Mouse (Mus musculus) adrenal gland, postnatal 25 days (tissue): ENCODE measurements around the gene Kcne1. TPM values are rescaled to one million over a fixed set of nuclear protein-coding genes. Genes with fewer than 3 reads are reported as not detected.

ENCODE experiments used
- DNase-seq: peaks from one replicate; pipeline ENCODE4 v3.0.0; 2021; ENCODE audit warnings: mixed read lengths
- long read RNA-seq: library from polyadenylated mRNA; stranded (forward); transcript quantifications from one replicate; pipeline ENCODE4 v2.0.0, GENCODE M21; 2021
- total RNA-seq: library from RNA; stranded (reverse); gene quantifications from 2 replicates; pipeline ENCODE4 v1.2.3, GENCODE M21; 2021

Gene Kcne1
- total RNA-seq, result not detected in 2 replicates
- long read RNA-seq, result 0 reads

DNA sequence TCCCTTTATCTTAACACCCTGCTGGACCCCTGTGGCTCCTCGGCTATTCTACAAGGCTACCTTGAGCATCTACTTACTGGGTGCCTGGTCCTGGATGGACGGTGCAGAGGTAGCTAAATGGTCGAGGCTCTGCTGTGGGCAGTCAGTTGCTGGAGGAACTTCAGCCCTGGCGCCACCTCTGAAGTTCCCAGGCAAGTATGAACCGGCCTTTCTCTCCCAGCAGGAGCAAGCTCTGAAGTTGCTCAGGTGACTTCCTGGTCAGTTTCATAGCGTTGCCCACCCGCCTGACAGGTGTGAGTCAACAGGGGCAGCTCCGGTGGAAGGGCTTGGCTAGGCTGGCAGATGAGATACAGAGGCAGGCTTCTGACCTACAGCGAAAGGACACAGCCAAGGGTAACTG is at the start of gene Kcne1:
Gene Kcne1 (minus strand): TSS at position 240 of the 400 bp plus-strand sequence.
- no peak for DNase-seq

DNA sequence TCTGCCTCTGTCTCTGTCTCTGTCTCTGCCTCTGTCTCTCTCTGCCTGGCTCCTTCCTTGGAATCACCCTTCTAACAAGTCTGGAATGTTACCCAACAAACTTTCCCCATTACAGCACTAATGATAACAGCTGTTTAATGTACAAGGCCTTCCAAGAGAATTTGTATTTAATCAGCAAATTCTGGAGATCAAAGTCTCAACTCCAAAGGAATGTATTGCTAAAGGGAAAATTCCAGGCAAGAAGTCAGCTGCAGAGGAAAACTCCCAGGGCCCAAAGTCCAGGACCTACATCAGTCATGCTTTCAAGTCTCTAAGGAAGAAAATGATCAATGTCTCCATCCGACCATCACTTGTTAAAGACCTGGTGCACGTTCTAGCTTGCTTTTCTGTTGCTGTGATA is 48.6 kb upstream of the Kcne1 start:
- no peak for DNase-seq

DNA sequence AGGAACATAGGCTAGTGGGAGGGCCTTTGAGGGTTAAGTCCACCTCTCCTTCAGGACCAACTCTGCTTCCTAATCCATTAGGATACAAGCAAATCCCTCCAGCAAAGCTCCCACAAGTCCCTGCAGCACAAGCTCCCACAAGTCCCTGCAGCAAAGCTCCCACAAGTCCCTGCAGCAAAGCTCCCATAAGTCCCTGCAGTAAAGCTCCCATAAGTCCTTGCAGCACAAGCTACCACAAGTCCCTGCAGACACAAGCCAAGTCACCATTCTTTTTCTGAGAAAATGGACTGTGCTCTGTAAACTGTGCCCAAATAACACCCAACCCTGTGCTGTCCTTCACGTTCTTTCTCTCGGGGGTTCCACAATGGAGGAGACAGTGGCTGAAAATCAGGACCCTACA is 44.9 kb upstream of the Kcne1 start:
- DNase-seq, result no peak

DNA sequence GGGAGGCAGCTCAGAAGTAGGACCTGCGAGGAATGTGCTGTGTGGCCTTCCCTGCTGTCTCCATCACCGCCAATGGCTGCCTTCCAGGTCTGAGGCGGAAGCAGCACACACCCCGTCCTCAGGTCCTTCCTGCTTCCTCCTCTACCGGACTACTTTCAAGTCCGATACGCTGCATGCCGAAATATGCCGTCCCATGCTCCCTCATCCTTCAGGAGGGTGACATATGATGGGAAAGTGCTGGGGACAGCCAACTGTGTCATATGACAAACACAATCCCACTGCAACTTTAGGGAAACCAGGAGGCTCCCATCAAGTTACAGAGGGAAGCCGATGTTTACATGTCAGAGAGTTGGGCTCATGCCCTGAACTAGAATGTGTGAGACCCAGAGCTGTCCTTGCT is 43.8 kb upstream of the Kcne1 start:
- DNase-seq, result no peak

DNA sequence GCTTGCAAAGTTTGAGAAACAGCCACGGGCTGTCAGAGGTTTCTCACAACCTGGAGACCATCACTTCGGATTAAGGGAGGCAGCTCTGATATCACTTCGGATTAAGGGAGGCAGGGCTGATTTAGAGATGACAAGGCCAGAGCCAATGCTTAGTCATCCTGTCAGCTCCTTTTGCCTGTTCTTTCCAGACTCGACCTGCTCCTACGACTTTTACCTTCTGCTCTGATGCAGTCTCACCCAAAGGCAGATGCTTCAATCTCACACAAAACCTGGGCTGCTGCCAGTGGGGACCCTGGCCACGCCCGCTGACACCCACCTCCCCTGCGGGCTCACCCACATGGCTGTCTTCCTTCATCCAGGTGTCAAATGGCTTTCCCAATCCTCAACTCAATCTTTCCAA is 42.9 kb upstream of the Kcne1 start:
- DNase-seq, result no peak

DNA sequence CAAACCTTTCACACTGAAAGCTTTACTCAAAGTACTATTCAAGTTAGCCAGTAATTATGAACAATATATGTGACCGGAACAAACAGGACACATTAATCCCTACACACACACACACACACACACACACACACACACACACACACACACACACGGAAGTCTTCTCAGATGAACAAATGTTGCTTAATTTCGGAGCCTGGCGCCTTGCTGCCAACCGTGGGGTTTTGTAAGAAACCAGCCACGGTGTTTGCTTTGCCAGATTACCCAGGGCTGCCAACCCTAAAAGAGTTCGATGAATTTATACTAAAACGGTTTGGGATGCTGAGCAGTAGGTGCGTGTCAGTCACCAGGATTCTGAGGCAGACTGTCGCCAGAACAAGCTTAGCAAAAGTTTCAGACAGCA is 41.9 kb upstream of the Kcne1 start:
- no peak for DNase-seq

DNA sequence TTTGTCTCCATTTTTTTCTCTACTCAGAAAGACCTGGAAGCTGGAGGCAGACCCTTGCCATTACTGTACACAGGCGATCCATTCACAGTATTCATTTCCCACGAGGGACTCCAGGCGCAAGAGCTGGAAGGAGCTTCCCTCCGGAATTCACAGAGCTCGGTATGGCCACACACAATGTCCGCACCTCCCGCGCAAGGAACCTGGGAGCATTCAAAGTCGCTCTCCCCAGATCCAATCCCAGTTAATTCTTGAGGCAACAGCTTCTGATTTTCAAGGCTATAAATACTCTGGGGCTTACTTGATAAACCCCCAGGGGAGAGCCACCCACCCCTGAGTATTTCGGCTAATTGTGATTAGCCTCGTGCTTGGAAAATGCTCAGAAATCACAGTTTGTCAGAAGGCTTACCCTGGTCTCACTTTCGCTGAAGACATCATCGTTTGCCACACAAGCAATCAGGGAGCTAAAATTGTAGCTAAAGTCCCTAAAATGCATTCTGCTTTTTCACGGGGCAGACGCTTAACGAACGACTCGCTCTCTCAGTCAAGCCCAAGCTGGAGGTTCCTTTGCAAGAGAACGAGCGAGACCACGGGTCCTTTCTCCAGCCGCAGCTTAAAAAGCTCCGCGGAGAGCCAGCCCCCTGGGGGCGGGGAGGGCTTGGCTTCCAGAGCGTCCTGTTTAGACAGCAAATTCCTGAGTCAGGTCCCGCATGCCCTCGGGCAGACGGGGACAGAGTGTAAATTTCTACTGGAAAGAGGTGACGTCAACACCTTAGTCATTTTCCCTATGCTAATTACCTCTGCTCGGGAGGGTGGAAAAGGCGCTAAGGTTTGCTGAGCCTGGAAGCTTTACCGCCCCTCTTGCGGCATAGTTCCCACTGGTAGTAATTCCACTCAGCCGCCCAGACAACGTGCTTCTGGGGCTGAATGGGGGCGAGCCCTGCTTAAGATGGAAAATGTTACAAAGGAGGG is 40.5 kb upstream of the Kcne1 start:
- DNase-seq, result peak; percentile 84

DNA sequence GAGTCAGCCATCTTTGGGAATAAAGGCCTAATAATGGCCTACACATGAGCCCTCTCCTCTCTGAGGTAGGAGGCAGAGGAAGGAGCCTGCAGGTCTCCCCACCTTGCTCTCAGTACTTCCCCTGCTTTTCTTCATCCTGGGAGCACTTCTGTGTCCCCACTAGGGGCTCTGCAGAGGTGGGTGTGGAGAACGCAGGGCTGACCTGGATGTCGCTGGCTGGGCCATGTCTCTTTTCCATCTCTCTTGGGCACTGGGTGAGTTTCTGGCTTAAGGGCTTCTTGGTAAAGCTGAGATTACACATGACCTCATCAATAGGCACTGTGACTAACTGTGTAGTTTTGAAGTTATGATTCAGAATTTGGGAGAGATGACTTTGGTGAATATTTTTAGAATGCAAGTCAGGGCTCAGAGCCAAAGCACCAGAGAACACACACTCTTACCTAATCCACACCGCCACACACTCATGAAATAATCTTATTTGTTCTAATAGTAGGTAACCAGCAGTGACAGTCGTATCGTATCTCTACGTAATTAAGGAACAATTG is 39.4 kb upstream of the Kcne1 start:
- no peak for DNase-seq

DNA sequence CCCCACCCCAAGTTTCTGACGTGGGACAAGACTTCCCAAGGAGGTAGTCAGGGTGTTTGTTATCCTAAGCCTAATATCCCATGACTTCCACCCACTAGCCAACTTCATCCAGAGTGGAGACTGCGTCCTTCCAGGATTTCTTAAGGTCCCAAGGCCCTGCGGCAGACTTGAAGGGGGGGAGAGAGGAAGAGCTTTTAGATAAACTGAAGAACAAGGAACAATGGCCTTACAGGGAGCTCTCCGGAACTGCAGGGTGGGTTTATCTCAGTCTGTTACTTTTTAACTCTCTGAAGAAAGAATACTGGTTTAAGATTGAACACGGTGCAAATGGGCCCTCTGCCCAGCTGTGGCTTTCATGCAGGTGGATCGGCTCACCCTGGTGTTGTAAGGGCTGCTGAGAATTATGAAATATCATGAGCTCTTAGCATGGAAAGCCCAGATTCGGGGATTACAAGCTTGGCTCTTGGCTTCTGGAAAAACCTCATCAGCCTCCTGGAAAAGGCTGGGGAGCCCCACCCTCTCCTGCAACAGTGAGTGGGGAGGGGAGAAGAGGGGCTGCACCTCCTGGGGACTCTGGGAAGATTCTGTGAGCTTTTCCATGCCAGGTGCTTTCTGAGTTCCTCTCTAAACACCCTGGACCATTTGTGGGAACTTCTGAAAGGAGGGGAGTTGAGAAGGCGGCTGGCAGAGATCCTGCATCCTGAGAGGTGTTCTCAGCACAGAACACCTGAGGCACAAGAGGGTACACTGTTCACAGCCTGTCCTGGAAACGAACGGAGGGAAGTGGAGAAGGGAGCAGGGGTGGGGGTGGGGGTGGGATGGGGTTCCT is 38.7 kb upstream of the Kcne1 start:
- DNase-seq, result no peak

DNA sequence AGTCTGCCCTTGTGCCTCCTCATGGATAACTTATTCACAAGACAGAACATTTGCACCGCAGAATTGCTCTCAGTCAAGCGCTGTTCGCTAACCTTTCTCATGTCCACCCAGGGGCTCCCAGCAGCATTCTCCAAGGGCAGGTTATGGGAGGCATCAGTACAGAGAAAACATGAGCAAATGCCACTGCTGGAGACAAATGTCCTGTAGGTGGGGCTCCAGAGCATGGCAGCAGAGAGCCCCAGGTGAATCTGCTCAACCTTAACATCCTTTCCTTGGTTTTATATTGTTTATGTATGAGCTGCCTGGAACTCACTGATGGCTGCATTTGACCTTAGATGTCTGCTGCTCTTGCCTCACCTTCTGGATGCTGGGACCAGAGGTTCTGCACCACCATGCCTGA is 34.5 kb upstream of the Kcne1 start:
- no peak for DNase-seq

DNA sequence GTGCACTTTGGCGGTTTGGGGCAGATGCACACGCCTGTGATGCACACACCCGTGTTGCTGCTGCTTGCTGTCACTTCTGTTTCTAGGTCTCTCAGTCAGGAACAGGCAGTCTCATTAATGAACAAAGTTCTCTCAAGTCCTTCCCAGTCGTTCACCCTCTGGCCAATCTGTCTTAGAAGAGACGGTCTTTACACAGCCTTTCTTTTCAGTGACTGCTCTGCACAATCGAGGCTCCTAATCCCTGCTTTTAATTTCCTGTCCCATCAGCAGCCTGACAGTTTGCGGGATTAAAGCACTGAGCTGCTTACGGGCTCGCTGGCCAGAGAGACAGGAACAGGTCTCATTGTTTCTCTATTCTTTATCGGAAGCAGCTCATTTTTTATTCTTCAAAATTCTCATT is 28.4 kb upstream of the Kcne1 start:
- no peak for DNase-seq

DNA sequence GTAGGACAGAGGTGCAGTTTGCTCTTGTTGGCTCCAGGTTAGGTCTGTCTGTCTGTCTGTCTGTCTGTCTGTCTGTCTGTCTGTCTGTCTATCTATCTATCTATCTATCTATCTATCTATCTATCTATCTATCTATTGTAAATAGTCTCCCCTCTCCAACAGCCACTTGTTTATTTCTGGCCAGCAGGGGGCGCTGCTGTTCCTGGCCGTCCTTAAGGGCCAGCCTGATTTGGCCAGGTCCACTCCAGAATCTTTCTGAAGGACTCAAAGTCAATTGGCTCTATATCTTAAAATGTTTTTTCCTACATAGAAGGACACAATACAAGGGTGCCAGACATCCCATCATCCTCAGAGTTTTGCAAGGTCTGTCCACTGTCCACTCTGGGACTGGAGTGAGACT is 25.8 kb upstream of the Kcne1 start:
- DNase-seq, result peak; percentile 87

DNA sequence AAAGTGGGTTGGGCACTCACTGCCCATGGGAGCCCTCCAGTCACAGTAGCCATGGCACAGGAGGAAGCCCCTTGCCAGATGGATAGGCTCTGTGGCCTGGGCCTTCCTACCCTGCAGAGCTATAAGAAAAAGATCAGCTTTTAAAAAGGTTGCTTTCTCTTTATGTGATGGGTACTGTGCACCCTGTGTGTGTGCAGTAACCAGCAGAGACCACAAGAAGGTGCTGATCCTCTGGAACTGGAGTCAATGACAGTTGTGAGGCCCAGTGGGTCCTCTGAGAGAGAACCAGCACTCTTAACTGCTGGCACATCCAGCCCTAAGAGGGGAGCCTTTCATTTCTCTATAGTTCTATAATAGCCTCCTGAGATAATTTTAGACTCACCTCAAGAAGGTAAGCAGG is 24.1 kb upstream of the Kcne1 start:
- DNase-seq, result no peak

DNA sequence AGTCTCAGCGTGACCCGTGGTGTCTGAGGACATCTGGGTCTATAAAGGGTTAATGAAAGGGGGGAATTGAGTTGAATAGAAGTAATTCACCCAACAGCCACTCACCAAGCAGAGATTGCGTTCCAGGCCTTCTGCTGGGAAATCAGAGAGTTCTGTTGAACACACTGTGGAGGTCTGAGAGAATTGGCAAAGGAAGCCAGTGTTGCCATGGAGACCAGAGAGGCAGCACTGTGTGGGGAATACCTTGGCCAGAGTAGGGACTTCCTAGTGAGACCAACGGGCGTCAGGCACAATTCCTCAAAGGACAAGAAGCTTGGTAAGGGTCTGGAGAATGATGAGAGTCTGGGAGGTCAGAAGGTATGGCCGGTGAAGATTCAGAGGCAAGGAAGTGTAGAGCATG is 23.2 kb upstream of the Kcne1 start:
- DNase-seq, result no peak

DNA sequence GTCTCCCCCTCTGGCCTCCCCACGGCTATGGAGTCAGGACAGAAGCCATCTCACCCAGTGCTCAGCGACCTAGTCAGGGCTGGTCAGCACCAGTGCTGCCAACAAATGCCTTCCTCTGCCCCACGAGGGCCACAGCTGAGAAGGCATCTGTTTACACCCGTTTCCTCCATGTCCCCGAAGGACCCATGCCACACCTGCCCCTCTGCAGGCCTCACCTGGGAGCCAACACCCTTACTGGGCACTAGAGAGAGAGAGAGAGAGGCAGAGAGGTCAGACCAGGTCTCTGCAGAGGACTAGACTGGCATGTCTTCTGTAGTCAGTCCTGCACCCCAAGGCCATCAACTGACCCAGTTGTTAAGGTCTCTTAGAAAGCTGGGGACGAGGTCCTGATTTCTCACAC is 21.8 kb upstream of the Kcne1 start:
- no peak for DNase-seq

DNA sequence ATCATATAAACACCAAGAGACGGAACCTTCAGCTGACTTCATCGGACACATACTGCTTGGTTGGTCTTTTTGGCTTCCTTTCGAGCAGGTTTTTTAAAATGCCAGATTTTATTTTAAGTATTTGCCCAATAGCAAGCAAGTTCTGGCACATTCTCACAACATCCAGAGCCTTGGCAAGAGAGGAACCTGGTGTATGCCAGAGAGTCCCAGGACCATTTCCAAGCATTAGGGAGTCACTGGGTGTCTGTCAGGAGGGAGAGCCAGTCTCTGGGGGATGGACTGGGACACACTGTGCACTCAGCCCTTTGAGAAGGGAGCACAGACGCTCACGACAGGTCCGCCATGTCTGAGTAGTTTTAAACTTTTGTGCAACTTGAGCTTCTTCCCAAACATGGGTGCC is 17.7 kb upstream of the Kcne1 start:
- DNase-seq, result no peak

DNA sequence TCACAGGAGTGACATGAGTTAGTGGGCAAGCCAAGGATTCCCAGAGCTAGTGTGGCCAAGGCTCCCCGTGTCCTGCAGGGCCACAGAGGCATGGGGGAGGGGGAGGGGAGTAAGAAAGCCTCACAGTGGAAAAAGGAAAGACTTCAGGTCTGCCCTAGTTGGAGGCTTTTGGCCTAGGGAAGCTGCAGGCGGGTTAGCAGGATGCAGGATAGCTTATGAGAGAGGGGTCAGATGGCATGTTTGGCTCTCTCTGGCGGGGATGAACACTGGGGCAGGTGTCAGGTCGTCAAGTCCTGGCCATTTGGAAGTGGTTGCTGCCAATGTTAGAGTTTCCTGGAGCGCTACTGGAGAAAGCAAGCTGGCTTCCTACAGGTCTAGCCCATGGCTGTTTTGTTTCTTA is 12.4 kb upstream of the Kcne1 start:
- no peak for DNase-seq

DNA sequence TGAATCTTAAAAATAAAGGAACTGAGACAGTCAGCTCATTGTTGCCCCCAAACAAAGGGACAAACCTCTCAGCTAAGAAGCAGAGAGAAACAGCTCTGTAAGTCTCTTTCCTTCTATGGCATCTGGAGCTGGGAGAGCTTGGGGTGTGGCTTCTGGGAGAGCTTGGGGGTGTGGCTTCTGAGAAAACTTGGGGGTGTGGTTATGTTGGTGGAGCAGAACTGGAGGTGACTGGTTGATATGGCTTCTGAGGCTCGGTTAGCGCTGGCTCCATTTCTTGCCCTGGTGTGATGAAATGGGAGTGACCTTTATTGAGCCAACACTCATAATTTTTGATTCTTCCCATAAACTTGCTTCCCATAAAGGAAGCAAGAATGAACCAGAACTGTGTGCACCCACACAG is 10.0 kb upstream of the Kcne1 start:
- DNase-seq, result peak; percentile 15

DNA sequence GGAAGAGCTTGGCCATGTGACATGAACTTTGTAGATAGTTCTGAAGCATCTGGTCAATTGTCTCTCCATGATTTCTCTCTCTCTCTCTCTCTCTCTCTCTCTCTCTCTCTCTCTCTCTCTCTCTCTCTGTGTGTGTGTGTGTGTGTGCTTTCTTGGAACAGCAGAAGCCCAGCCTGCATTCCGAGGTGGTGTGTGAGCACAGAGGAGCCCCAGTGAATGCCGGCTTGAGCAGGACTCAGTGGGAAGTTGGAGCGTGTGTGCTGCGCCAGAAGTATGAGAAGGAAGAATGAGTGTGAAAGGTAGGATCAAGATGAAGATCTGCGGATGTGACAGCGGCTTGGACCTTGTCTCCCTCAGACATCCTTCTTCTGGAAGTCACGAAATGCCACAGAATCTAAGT is 6.2 kb upstream of the Kcne1 start:
- DNase-seq, result no peak

DNA sequence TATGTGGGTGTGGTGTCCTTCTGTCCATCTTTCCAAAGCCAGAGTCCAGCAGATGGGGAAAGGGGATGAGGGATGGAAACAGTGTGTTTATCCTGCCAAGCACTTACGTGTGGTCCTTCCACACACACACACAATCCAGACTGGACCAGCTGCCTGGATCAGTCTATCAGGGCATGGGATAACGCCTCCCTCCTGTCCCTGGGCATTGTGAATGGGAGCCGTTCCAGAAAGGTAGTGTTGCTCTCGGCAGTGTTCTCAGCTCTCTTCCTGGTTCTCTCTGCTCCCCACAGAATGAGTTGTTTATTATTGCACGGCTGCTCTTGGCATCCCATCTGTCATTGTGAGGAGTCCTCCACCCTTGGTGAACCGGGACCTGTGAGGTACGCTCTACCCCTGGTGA is 1.4 kb upstream of the Kcne1 start:
- DNase-seq, result no peak

DNA sequence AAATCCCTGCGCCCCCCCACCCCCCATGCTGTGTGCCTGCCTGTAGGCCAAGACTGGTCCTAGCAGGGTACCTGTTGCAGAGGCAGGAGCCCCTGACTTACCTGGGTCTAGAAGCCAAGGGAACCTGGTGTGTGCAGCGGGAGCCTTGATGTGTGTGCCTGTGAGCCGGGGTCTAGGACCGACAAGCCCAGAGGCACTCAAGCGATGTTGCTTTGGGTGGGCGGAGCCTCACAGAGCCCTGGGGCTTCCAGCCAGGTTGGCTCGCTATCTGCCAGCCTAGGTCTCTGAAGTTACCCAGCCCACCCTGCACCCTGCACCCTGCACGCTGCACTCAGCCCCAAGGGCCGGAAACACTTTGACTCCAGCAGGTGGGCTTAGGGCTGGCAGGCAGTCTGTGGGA is 534 bp downstream of the Kcne1 start:
- no peak for DNase-seq

DNA sequence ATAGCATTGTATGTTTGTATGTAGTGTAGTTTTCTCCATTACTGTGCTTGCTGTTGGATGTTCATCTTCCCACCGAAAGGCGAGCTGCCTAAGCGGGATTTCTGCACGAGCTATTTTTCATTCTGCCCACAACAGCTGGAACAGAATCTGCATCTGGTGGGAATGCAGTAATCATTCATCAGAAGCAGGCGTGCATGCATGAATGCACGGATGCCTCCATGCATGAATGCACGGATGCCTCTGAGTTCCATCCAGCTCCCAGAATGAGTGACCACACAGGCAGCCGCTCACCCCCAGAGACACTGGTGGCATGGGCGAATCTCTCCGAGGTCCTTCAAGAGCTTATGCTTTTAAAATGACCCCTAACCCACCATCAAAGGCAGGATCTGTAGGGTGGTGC is 1.7 kb downstream of the Kcne1 start:
- DNase-seq, result no peak

DNA sequence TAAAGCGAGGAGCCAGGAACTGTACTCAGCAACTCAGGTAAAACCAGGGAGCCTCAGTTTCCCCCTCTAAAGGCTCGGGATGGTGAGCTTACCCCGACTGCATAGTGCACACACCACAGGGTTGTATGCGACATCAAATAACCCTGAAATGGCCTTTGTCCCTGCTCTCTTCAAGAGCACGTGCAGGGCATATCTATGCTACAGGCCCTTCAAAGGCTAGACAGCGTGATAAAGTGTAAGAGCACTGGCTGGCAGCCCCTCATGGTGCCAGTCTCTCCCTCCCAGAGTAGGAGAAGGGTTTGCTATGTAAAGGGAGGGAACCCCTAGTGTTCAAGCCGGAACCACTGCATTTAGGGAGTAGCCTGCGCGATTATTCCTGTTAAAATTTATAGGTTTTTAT is 2.2 kb downstream of the Kcne1 start:
- no peak for DNase-seq
